Mouse (Mus musculus) midbrain, postnatal 0 days (tissue): ENCODE data around the gene Mthfd1. TPM values are rescaled to one million over a fixed set of nuclear protein-coding genes. Genes with fewer than 3 reads are reported as not detected.

Source experiments
- ATAC-seq: fragments of 200-750 bp; cut with Nextera tagmentation; 2 replicates; pipeline ENCODE4 v1.8.0; 2017; ENCODE audit warnings: moderate number of reproducible peaks, mild to moderate bottlenecking, moderate TSS enrichment, moderate library complexity; ENCODE audit not compliant: low FRiP score
- DNase-seq: peaks from one replicate; pipeline ENCODE4 v3.0.0-alpha.2; 2015; ENCODE audit warnings: low spot score
- H3K27ac ChIP-seq: fragments of 300-500 bp; sonication (generic); 2 replicates; pipeline ENCODE4 v1.5.1; 2014; ENCODE audit warnings: low read depth, mild to moderate bottlenecking, low read length, mixed read lengths
- H3K27me3 ChIP-seq: fragments of 300-500 bp; sonication (generic); 2 replicates; pipeline ENCODE4 v1.6.1; 2014; ENCODE audit warnings: low read length, control low read depth, mixed read lengths; ENCODE audit not compliant: insufficient read depth
- H3K36me3 ChIP-seq: fragments of 300-500 bp; sonication (generic); 2 replicates; pipeline ENCODE4 v1.6.1; 2014; ENCODE audit warnings: low read length, control low read depth, mixed read lengths; ENCODE audit not compliant: insufficient read depth
- H3K4me1 ChIP-seq: fragments of 300-500 bp; sonication (generic); 2 replicates; pipeline ENCODE4 v1.6.1; 2014; ENCODE audit warnings: mild to moderate bottlenecking, control low read depth, antibody characterized with exemption, low read length, mixed read lengths; ENCODE audit not compliant: insufficient read depth
- H3K4me2 ChIP-seq: fragments of 300-500 bp; sonication (generic); 2 replicates; pipeline ENCODE4 v1.6.1; 2014; ENCODE audit warnings: low read depth, mild to moderate bottlenecking, low read length, mixed read lengths; ENCODE audit not compliant: poor library complexity, severe bottlenecking
- H3K4me3 ChIP-seq: fragments of 300-500 bp; sonication (generic); 2 replicates; pipeline ENCODE4 v1.5.1; 2014; ENCODE audit warnings: low read depth, mild to moderate bottlenecking, low read length, moderate library complexity
- H3K9ac ChIP-seq: fragments of 300-500 bp; sonication (generic); replicated peaks from 2 replicates; pipeline ENCODE4 v1.6.1; 2014; ENCODE audit warnings: mild to moderate bottlenecking, low read length, moderate library complexity, mixed read lengths; ENCODE audit not compliant: poor library complexity, severe bottlenecking
- H3K9me3 ChIP-seq: fragments of 300-500 bp; sonication (generic); 2 replicates; pipeline ENCODE4 v1.6.1; 2016; ENCODE audit warnings: low read length, control low read depth
- CTCF ChIP-seq: IDR thresholded peaks from 2 replicates; pipeline ENCODE4 v1.5.1; 2016; ENCODE audit warnings: antibody characterized with exemption, mild to moderate bottlenecking
- WGBS: fragments of 180-500 bp; shearing (Covaris S2); extraction: QIAGEN DNeasy Blood & Tissue Kit; methylation state at CpG from one replicate; pipeline ENCODE4 v1.1.7; 2014; 5-methylcytosine and 5-hydroxymethylcytosine counted together
- polyA plus RNA-seq: library from polyadenylated mRNA; unstranded; fragments of >200 nt; fragmentation: Nextera tagmentation; extraction: Ambion mirVana; gene quantifications from 2 replicates; pipeline ENCODE4 v1.2.1, GENCODE M21; 2015
- total RNA-seq: library from RNA; depleted of rRNA; stranded (reverse); fragments of >200 nt; gene quantifications from 2 replicates; pipeline ENCODE4 v1.2.3, GENCODE M21; 2014

The Mthfd1 gene
- total and polyA plus RNA-seq, 2 experiments from 2014 or later, result 23.7 to 26.7 TPM

DNA sequence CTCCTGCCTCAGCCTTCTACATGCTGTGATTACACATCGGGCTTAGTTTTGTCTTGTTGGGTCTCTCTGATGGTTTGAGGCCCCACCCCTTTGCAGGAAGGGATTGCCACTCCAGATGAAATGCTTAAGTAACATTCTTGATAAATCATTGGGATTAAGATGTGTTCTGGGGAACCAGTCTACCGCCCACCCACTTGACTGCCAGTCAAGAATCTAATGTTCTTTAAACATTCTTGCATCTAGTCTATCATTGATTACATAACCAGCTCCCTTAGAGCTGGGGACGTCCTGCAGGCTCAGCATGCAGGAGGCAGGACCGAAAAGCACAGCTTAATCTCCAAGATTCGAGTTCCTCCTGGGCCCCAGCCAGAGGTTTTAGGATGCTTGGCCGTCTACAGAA lies 23.1 kb downstream of the Mthfd1 start:
- WGBS, result 76% methylated on average over 6 of the region's 6 CpGs

DNA sequence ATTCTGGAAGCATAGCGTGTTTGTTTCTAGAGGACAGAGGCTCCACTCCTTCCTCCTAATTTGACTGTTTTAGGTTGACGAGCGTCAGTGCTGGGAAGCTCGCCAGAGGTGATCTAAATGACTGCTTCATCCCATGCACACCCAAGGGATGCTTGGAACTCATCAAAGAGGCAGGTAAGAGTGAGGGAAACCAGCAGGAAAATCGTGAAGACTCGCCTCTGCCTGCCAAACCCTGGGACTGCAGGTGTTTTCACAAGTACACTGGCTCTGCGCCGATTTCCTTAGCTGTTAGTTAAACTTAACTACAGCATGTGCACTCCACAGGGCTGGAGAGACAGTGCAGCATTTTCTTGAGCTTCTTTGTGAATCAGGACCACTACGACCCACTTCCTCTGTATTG lies 25.5 kb downstream of the Mthfd1 start:
- peaks cover 23% of the 10 kb centered on the region for H3K36me3 ChIP-seq
- no peak overlapping the region for H3K27ac ChIP-seq
- H3K4me2 ChIP-seq, result no peak overlapping the region
- peak; percentile 48 for DNase-seq
- H3K27me3 ChIP-seq, result no peaks in the 10 kb centered on the region
- no peak for ATAC-seq
- H3K4me1 ChIP-seq, result no peaks in the 10 kb centered on the region
- WGBS, result 83% methylated on average over 9 of the region's 9 CpGs
- no peak overlapping the region for H3K9ac ChIP-seq
- no peaks in the 10 kb centered on the region for H3K9me3 ChIP-seq
- no peak for TF ChIP-seq CTCF
- H3K4me3 ChIP-seq, result no peak overlapping the region

More for the DNA sequence above, 23.1 kb downstream of the Mthfd1 start:
- Histone ChIP-seq H3K27ac (no peak overlapping the region), H3K4me1 (no peaks in the 10 kb centered on the region), H3K9me3 (no peaks in the 10 kb centered on the region), H3K4me3 (no peak overlapping the region), H3K36me3 (peaks cover 9% of the 10 kb centered on the region), H3K27me3 (no peaks in the 10 kb centered on the region), H3K4me2 (no peak overlapping the region), H3K9ac (no peak overlapping the region)
- DNase-seq (no peak), ATAC-seq (no peak)
- TF ChIP-seq CTCF, result no peak

DNA sequence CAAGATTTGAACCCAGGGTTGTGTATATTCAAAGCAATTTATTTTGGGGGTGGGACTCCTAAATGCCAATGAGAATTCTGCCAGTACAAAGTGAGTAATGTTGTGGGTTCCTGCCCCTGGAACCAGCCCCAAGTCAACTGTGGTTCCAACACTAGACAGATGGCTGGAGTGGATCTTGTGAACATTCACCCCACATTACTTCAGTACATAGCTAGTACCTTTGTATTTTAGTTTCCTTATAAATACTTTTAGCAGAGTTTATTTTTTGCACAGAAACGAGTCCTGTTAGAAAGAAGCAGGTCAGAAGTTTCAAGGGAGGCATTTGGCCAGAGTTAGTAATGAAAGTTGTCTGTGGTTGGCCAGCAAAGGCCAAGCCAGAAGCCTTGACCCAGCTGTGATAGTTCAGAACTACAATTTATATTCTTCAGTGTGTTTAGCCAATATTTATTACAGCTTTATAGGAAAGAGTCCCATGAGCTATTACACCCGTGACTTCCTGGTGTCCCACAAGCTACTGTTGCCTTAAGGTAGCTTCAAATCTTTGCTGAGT lies 26.1 kb downstream of the Mthfd1 start:
- DNase-seq (no peak), ATAC-seq (no peak)
- H3K9ac ChIP-seq, result no peak overlapping the region
- no peak overlapping the region for H3K4me2 ChIP-seq
- no peaks in the 10 kb centered on the region for H3K9me3 ChIP-seq
- H3K4me3 ChIP-seq, result no peak overlapping the region
- H3K4me1 ChIP-seq, result no peaks in the 10 kb centered on the region
- TF ChIP-seq CTCF, result no peak
- no peak overlapping the region for H3K27ac ChIP-seq
- 93% methylated on average over 2 of the region's 2 CpGs for WGBS
- peaks cover 23% of the 10 kb centered on the region for H3K36me3 ChIP-seq
- H3K27me3 ChIP-seq, result no peaks in the 10 kb centered on the region

DNA sequence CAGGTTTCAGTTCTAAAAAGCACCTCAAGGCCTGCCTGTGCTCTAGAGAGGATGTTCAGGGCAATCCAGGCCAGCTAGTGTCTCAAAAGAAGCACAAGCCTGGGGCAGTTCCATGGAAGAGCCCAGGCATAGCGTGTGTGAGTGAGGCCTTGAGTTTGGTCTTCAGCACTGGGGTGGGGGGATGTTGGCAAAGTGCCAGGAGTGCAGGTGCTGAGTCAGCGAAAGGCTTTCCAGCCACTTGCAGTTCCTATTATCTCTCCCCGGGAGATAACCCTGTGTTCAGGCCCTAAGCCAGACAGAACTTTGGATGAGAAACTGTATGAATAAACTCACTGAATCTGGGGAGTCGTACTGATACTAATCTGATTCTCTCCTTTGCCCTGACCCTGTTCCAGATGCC lies 27.0 kb downstream of the Mthfd1 start:
- DNase-seq (peak; percentile 62), ATAC-seq (no peak)
- Histone ChIP-seq H3K4me3 (no peak overlapping the region), H3K9me3 (no peaks in the 10 kb centered on the region), H3K4me1 (no peaks in the 10 kb centered on the region), H3K27ac (no peak overlapping the region), H3K4me2 (no peak overlapping the region), H3K27me3 (no peaks in the 10 kb centered on the region), H3K9ac (no peak overlapping the region), H3K36me3 (peaks cover 23% of the 10 kb centered on the region)
- no peak for TF ChIP-seq CTCF
- WGBS, result 41% methylated on average over 4 of the region's 4 CpGs

DNA sequence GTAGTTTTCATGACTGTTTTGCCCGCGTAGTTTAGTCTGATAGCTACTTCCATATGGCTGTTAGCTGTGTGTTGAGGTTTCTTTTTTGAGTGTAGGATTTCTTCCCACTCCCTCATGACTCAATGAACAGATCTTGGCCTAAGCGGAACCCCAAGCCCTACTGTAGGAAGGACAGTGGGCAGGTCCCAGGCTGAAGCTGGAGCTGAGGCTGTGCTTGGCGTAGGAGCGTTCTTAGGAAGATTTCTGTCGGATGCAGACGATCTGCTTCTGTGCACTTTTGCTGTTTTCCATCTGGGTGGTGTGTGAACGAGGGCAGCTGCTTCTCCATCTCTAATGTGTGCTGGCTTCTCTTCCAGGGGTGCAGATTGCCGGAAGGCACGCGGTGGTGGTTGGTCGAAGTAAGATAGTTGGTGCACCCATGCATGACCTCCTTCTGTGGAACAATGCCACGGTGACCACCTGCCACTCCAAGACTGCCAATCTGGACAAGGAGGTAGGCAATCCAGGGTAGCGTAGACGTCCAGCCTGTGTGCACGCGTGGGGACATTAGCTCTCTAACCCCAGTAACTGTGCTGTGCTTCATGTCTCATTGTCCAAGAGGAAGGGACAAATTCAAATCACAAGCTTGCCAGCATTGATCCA lies 27.6 kb downstream of the Mthfd1 start:
- Histone ChIP-seq H3K4me3 (no peak overlapping the region), H3K9me3 (no peaks in the 10 kb centered on the region), H3K27me3 (no peaks in the 10 kb centered on the region), H3K36me3 (peaks cover 23% of the 10 kb centered on the region), H3K4me2 (no peak overlapping the region), H3K9ac (no peak overlapping the region), H3K4me1 (0 out of 2 replicates have a peak, but pooled peaks cover 2% of the 10 kb centered on the region), H3K27ac (no peak overlapping the region)
- 89% methylated on average over 17 of the region's 17 CpGs for WGBS
- no peak for ATAC-seq
- TF ChIP-seq CTCF, result no peak
- DNase-seq, result no peak

DNA sequence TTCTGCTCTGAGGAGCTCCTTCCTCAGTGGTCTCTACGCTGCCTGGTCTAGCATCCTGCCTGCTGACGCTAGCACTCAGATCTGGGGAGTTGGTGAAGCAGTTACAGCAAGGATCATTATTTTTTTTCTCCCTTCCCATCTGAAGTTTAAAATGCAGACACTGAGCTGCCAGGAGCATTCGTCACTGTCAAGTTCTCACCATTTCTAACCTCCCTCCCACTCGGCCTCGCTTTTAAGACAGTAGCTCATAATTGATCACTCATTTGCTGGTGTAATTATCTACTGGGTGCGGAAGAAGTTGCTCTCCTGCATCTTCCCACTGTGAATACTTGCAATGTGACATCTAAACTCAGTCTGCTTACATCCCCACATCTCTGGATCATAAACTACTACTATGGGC lies 30.3 kb downstream of the Mthfd1 start:
- DNase-seq (no peak), ATAC-seq (no peak)
- no peak overlapping the region for H3K9ac ChIP-seq
- H3K4me3 ChIP-seq, result no peak overlapping the region
- TF ChIP-seq CTCF, result no peak
- H3K36me3 ChIP-seq, result peaks cover 19% of the 10 kb centered on the region
- H3K27me3 ChIP-seq, result no peaks in the 10 kb centered on the region
- H3K27ac ChIP-seq, result no peak overlapping the region
- no peaks in the 10 kb centered on the region for H3K9me3 ChIP-seq
- H3K4me2 ChIP-seq, result no peak overlapping the region
- H3K4me1 ChIP-seq, result 0 out of 2 replicates have a peak, but pooled peaks cover 3% of the 10 kb centered on the region
- WGBS, result 91% methylated on average over 6 of the region's 6 CpGs
